Mouse (Mus musculus) lung, postnatal 25 days (tissue): ENCODE data around the gene Snrnp35.
"Not testable (repeated sequence)": the region's sequence is repeated elsewhere in the genome, so short reads cannot be mapped to it uniquely, and the experiment has no call there.

Experiments used
- DNase-seq: peaks from one replicate; pipeline ENCODE4 v3.0.0; 2022; ENCODE audit warnings: low spot score

The Snrnp35 gene

GRCm38 (mm10) chr5:124463462-124463861 lies 19.5 kb upstream of the Snrnp35 start:
- DNase-seq = no peak

DNA sequence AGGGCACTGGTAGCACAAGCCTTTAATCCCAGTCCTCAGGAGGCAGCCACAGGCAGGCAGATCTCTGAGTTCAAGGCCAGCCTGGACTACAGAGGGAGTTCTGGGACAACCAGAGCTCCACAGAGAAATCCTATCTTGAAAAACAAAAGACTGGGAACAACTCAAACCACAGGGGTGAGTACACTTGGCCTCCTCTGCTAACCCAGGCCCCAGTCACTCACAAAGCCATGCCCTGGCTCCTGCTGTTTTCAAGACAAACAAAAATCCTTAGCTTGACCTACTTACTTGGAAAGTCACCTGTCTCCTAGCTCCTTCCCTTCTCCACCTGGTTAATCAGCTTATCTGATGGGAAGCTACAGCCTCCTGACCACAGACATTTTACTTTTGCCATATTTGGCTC lies 18.0 kb upstream of the Snrnp35 start:
- DNase-seq = no peak

DNA sequence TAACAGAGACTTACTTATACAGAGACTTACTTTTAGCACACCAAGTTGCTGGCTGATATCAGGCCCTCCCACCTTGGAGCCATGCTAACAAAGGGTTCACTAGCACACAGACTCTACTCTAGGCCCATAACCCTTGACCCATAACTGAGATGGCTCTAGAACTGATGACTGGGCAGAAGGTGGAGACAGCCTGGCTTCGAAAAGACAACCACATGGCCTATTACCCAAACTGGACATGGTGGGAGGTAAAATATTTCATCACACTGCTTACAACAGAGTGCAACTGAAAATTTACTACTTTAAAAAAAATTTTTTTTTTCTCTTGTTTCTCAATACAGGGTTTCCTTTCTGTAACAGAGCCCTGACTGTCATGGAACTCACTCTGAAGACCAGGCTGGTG lies 15.2 kb upstream of the Snrnp35 start:
- peak; percentile 15 for DNase-seq

GRCm38 (mm10) chr5:124468365-124468764 lies 14.6 kb upstream of the Snrnp35 start:
- DNase-seq = no peak

GRCm38 (mm10) chr5:124469486-124469885 lies 13.4 kb upstream of the Snrnp35 start:
- no peak for DNase-seq

GRCm38 (mm10) chr5:124470591-124471171 lies 12.3 kb upstream of the Snrnp35 start:
- no peak for DNase-seq

GRCm38 (mm10) chr5:124478873-124479204 lies 4.1 kb upstream of the Snrnp35 start:
- DNase-seq = no peak

DNA sequence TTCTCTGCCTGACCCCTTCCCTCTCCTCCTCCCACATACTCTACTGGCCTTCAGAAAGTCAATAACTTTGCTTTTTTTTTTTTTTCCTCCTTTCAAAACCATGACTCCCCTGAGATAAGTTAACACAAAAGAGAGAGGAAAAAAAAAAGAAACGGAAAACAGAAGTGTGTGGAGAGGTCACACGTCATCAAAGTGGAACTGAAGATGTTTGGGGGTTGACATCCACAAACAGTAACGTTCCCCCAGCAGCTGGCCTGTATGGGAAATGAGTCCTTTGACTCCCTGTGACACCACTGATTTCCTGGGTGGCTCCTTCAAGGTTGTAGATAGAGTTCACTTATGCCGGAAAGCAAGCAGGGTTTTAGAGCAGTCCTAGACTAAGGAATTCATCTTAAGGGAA lies 2.8 kb upstream of the Snrnp35 start:
- no peak for DNase-seq

GRCm38 (mm10) chr5:124481714-124482113 lies 1.2 kb upstream of the Snrnp35 start:
- no peak for DNase-seq

GRCm38 (mm10) chr5:124482436-124482965 lies 433 bp upstream of the Snrnp35 start:
- DNase-seq = no peak

DNA sequence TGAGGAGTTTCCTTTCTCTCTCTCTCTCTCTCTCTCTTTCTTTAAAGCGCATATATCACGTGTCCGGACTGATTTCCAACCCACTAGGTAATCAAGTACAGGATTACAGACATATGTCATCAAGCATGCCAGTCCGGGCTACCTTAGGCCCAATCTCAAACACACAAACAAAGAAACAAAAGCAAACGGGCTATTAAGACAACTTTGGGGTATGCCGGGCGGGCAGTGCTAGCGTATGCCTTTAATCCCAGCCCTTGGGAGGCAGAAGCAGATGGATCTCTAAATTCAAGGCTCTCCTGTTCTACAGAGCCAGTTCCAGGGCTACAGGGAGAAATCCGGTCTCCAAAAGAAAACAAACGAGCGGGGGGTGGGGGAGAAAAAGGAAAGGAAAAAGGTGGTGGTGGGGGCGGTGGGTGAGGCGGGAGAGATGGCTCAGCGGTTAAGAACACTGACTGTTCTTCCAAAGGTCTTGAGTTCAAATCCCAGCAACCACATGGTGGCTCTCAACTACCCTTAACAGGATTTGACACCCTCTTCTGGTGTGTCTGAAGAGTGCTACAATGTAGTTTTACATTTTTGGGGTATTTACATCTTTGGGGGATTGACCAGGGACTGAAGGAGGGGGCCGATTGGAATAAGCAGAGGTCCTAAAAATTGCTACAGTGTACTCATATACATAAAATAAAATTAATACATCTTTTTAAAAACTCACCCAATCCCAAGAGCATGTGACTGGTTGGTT lies 892 bp downstream of the Snrnp35 start:
- no peak for DNase-seq

DNA sequence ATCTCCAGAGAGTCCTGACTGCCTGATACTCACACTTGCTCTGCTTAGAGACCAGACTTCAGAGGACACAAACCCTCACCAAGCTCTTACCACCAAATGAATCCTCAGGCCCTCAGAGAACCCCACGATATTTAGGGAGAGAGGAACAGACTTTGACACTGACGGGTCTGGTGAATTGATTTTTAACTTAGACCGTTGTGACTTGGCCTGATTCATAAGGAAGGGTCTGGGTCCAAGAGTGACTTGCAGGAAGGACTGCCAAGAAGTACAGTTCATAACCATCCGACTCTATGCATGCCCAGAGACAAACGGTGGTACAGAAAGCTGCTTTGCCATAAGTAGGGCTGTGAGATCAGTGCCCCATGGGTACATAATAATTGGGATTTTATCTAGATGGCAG lies 2.7 kb downstream of the Snrnp35 start:
- DNase-seq = no peak

DNA sequence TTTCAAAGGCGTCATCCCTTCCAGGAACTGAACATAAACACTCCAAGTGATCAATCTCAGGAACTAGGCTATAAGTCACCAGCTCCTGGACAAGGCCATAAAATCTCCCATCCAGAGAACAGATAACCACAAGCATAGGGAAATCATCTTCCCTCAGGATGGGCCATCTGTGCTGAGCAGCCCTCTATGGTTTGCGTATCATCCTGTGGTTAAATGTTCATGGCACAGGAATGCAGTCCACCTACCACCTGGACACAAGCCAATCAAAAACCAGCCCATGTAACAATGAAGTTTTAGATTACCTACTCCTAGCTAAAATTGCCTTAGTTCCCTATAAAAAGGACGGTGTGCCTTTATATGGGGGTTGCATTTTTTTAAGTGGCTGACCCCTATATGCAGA lies 6.0 kb downstream of the Snrnp35 start:
- DNase-seq = no peak

DNA sequence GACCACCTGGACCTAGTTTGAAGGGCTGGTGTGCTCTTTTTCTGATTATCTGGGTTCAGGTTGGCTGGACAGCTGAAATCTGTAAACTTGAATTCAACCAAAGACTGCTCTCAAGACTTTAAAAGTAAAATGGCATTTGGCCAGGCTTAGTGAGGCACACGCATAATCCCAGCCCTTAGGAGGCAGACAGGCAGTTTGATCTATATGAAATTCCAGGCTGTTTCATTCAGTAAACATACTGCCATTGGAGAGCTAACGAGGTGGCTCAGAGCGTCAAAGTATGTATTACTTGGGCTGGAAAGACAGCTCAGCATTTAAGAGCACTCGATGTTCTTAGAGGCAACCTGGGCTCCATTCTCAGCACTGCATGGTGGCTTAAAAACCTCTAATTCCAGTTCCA lies 8.8 kb downstream of the Snrnp35 start:
- no peak for DNase-seq

- DNase-seq = no peak
Observed at GRCm38 (mm10) chr5:124492618-124493017, 9.7 kb downstream of the Snrnp35 start.

- DNase-seq = no peak
Observed at GRCm38 (mm10) chr5:124493455-124493854, 10.5 kb downstream of the Snrnp35 start.

DNA sequence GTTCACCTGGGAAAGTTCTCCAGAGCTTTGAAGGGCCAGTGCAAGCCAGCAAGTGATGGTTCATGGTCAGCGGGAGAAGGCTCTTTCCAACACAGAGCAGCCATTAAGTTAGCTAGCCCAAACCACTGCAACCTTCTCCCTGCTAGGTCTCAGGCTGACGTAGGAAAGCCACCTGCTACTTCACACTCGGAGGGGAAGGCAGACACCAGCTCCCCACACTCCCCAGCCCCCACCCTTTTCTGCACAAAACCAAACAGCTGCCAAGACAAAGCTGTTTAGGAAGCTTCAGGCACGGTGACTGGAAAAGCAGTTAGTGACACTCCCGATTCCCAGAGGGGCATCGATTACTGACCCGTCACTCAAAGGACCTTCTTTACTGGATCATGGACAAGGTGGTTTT lies 12.6 kb downstream of the Snrnp35 start:
- DNase-seq = no peak

DNA sequence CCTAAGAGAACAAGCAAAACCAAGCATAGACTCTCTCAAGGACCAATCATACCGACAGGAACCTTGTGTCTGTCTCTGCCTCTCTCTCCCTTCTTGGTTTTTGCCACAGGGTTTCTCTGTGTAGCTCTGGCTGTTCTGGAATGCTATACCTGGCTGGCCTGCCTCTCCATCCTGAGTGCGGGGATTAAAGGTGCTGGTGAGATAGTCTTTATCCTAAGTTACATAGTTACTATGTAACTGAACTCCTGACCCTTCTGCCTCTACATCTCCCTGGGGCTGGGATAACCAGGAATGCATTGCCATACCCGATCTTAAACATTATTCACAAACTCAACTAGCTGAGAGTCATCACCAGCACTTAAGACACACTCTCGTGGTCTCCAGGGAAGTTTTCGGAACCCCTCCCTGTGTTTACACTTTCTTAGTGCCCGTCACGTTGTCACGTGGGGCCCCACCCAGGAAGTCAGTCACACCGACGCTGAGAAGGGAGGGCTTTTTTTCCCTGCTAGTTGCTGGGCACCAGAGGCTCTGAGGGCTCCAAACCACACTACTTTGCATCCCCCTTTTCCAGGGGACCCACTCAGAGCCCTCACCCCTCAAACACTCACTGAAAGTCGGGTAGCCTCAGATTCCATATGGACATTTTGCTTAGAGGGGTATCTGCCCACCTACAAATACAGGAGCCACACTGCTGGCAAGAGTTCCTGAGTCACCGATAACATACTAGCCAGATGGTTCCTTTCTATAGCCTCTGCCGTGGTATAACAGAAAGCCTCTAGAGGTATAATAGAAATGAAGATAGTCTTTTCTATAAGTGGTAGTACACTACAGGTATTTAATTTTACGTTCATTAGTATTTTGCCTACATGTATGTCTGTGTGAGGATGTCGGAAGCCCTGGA lies 13.9 kb downstream of the Snrnp35 start:
- peak; percentile 74 for DNase-seq

GRCm38 (mm10) chr5:124498221-124498876 lies 15.4 kb downstream of the Snrnp35 start:
- peak; percentile 74 for DNase-seq

GRCm38 (mm10) chr5:124499001-124499400 lies 16.1 kb downstream of the Snrnp35 start:
- DNase-seq = no peak

GRCm38 (mm10) chr5:124500037-124500436 lies 17.1 kb downstream of the Snrnp35 start:
- not testable (repeated sequence) for DNase-seq

GRCm38 (mm10) chr5:124500573-124500972 lies 17.6 kb downstream of the Snrnp35 start:
- no peak for DNase-seq
